Mouse (Mus musculus): ENCODE data around the gene Mrtfa.
A peak's percentile ranks its signal among the peaks of the same experiment; 100 is the strongest.

The Mrtfa gene

GRCm38 (mm10) chr15:81195447-81195846, 4.9 kb upstream of the Mrtfa start:
- no peak for DNase-seq

- DNase-seq, result no peak
Observed at GRCm38 (mm10) chr15:81194791-81195190, 4.2 kb upstream of the Mrtfa start.

- no peak for DNase-seq
Observed at GRCm38 (mm10) chr15:81192858-81193257, 2.3 kb upstream of the Mrtfa start.

DNA sequence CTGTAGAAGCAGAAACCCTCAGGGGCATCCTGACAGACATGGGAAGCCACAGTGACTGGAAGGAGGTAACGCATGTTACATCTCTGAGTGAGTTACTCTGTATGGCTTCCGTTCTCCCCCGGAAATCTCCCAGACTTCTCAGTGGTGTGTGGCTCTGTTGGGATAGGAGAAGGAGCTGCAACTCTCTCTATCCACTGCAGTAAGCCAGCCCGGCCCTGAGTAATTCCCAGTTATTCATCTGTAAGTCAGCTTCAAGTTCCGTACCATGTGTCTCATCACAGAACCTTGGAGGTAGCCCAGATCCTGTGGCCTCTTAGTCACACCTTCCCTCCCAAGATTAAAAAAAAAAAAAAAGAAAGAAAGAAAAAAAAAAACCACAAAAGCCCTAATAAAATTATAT, 1.8 kb upstream of the Mrtfa start:
- no peak for DNase-seq

GRCm38 (mm10) chr15:81191303-81191702, 746 bp upstream of the Mrtfa start:
- DNase-seq, result no peak

DNA sequence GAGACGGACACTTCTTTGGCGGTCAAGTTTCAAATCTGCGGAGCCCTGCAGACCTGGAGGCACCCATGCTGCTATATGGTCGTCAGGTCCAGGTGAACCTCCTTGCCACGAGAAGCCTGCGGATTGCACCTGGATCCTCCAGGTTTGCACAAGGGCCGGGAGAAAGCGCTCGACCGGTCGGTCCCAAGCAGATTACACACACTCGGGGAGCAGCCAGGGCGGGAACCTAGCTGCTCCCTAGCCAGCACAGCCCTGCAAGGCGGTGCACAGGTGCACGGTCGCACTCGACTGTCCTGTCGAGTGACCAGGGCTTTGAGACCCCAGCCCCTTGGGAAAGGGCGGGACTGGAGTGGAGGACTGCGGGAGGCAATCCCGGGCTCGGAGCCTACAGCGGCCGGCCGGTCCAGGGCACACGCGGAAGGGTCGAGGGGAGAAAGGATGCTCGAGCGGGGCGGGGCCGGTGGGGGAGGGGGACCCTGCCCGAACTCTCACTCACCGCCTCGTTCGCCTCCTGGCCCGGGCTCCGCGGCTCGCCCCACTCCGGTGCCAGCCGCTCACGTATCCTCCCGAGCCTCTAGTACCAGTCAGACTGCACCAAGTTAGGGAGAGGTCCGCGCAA, 437 bp downstream of the Mrtfa start:
- DNase-seq, result peak; percentile 40

DNA sequence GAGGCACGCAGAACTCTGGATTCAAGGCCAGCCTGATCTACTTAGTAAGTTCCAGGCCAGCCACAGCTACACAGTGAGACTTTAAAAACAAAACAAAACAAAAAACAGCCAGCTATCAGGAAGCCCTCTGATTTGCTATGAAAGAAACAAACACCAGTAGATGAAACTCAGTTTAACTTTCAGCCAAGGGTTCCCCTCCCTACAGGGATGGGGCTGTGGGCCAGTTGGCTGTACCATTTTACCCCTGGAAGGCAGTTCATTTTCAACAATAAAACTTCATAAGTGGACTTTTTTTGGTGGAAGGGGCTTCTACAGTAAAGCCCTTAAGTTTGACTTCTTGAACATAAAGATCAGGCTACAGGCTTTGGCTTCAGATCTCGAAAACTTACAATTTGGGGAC, 1.5 kb downstream of the Mrtfa start:
- no peak for DNase-seq

DNA sequence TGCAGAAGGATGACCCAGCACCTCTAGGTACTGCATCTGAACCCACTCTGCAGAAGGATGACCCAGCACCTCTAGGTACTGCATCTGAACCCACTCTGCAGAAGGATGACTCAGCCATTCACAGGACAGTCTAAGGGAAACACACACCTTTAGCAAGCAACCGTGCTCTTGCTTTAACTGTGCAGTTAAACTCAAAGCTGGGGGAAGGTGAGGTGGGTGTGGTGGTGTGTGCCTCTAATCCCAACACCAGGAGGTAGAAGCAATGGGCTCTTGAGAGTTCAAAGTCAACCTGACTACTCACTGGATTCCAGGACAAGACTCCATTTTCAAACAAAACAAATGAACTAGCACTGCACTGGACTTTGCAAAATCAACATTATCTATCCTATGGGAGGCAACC, 5.6 kb downstream of the Mrtfa start:
- no peak for DNase-seq

- no peak for DNase-seq
Observed at GRCm38 (mm10) chr15:81181233-81181632, 9.3 kb downstream of the Mrtfa start.

- DNase-seq, result no peak
Observed at GRCm38 (mm10) chr15:81179523-81179922, 11.0 kb downstream of the Mrtfa start.

DNA sequence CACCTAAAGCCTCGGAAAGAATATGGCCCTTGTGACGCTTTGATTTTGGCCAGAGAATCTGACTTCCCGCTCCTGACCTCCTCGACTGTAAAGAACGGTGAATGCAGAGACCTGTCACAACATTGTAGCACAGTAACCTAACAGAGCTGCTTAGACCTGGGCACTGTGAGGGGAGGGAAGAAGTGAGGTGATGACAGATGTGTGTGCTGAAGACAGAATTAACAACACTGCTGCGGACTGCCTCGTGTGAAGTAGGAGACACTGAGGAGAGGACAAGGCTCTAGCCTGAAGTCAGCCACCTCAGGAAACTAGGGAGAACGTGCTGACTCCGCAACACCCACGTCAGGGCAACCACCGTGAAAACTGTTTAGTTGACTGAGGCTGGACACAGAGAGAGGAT, 11.9 kb downstream of the Mrtfa start:
- DNase-seq, result no peak

- no peak for DNase-seq
Observed at GRCm38 (mm10) chr15:81177860-81178259, 12.7 kb downstream of the Mrtfa start.

DNA sequence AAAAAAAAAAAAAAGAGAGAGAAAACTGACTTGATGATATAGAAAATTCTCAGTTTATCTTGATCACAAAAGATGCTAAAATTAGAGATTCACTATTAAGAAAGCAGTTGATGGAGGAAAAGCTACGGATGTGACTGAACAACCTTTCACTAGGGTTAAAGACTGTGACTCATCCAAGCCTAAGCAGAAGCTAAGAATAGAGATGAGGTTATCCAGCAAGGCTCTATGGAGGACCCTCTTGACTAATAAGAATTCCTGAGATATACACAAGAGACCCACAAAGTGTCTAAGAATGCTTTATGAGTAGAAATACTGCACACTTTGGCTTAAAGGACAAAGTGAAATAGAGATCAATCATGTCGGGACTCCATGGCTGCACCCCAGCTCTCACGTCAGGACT, 14.9 kb downstream of the Mrtfa start:
- no peak for DNase-seq

DNA sequence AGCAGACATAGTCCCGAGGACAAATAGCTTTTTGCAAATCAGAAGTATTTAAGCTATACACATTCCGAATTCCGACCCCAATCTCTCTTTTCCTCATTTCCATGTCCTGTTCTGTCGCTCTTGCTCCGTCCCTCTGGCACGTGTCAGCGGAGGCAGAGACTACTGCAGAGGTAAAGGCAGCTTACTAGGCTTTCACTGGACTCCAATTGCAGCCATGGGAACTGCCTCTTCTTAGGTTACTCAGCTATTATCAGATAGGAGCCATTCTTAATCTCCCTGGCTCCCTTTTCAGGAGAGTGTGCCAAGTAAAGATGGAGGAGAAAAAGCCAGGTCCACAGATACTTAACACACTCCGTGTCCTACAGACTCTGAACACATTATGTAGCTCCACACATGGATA, 18.3 kb downstream of the Mrtfa start:
- DNase-seq, result no peak

- DNase-seq, result no peak
Observed at GRCm38 (mm10) chr15:81168735-81169134, 21.8 kb downstream of the Mrtfa start.

DNA sequence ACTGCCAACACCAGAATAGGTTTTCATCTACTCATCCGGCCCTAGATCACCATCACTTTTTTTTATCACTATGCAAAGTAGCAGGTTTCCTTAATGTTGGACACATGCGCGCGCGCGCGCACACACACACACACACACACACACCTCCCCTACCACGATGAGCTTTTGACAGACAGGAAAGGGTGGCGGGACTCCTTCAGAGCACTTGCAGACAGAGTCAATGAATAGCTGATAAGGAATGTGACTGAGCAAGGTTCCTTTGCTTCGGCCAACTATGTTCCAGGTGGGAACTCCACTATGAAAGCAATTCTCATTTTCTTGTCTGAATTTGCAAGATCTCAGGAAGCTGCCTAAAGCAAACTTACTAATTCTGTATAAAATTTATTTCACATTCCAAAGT, 22.7 kb downstream of the Mrtfa start:
- no peak for DNase-seq

- no peak for DNase-seq
Observed at GRCm38 (mm10) chr15:81166291-81166690, 24.3 kb downstream of the Mrtfa start.

DNA sequence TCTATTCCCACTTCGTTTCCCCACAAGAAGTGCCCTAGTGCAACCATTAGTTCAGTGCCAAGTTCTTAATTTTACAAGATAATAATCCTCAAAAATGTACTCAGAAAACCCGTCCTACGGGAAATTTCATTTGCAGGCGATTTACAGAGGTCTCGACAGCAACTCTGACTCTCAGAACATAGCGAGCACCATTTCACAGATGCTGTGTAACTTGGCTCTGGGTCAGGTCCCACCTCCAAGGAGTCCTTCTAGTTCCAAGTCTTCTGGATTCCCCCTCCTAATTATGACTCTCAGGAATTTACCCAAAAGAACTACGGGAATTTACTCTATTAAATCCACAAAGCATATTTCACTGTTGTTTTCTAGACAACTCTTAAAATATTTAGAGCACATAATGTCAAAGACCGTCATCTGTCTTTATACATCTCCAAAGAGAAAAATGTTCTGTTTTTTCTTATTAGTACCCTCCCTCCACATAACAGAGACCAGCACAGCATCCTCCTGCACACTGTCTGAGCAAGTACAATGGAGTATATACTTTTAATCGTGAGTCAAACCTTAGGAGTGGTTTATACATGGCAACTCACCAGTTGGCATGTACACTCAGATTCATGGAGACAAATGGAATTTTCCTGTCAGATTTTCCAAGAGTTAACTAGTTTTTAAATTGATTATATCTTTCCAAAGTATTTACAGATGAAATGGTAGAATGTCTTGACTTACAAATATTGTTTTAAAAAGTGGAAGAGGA, 25.8 kb downstream of the Mrtfa start:
- no peak for DNase-seq

- no peak for DNase-seq
Observed at GRCm38 (mm10) chr15:81161571-81161970, 29.0 kb downstream of the Mrtfa start.

DNA sequence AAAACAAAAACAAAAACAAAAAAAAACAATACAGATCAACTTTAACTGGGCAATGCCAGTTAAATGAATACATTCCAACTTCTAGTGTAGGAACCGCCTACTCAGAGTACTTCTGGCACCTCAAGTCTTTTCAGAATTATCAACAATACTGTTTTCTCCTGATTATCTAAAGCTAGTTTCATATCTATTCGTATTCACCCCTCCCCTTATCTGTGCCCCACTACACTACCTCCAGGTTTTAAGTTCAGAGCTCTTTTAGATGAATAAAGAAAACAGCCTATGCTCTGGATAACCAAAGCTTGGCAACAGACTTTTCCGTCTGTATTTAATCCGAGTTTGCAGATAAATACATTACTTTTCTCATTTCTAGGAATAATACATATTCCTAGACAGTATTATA, 29.9 kb downstream of the Mrtfa start:
- DNase-seq, result no peak

DNA sequence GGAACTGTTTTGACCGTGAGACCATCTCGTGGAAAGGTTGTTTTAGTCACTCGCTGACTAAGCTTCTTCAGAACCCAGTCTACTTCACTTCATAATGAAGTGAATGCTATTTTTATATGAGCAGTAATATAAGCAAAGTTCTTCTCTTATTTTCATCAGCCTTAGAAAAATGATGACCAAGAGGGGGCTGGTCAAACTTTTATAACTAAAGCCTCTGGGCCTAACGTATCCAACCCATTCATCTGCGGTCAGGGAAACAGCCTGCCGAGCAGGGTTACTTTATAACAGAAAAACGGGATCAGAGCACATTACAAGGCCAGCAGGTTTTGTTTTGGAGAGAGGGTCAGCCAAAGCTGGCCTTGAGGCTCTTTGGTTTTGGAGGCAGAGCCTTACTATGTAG, 31.3 kb downstream of the Mrtfa start:
- DNase-seq, result no peak

DNA sequence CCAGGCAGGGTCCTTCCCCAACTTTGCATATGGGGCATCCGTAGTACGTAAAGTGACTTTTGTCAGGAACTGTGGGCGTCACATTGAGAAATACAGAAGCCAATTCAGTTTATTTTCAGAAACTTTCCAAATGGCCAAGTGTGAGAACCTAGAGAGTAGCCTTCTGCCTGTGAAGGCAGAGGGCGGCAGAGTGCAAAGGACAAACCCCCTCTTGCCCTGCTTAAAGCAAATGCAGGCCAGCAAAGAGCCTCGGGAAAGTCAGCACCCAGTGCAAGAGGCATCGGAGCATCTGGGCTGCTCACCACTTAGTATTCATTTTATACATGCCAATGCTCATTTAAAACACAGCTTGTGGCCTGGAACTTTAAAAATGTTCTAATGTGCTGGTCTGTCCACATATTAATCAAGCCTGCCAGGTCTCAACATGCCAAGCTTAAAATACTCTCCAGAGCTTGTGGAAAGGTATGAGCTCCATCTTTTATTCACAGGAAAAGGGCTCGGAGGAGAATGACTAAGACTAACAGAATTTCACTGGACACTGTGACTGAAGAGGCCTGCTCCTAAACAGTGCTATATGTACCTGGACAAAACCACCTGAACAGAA, 31.9 kb downstream of the Mrtfa start:
- peak; percentile 35 for DNase-seq

- DNase-seq, result no peak
Observed at GRCm38 (mm10) chr15:81156453-81156852, 34.1 kb downstream of the Mrtfa start.

DNA sequence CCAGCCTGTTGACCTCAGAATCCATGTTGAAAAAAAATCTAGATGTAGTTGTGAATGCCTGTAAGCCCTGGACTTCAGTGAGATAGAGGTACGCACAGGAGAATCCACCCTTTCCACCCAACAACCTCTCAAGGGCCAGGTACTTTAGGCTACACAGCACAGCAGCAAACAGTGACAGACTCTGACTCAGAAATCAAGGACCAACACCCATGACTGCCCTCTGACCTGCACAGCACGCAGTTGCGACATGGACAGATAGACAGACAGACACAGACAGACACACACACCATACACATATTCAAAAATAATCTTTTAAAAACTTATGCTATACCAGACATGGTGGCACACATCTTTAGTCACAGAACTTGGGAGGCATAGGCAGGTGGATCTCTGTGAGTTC, 34.7 kb downstream of the Mrtfa start:
- no peak for DNase-seq

Measured in kidney, adult 18-20 months (tissue).